Mouse (Mus musculus) 416B (cell line): ENCODE measurements around the gene Crybg3.

Experiments used
- DNase-seq: peaks from one replicate; pipeline ENCODE4 v3.0.0; 2011; ENCODE audit warnings: low read depth

Gene Crybg3

GRCm38 (mm10) chr16:59579237-59579636 is 21.5 kb downstream of the Crybg3 start:
- DNase-seq = peak; percentile 26

GRCm38 (mm10) chr16:59573961-59574360 is 26.8 kb downstream of the Crybg3 start:
- no peak for DNase-seq

DNA sequence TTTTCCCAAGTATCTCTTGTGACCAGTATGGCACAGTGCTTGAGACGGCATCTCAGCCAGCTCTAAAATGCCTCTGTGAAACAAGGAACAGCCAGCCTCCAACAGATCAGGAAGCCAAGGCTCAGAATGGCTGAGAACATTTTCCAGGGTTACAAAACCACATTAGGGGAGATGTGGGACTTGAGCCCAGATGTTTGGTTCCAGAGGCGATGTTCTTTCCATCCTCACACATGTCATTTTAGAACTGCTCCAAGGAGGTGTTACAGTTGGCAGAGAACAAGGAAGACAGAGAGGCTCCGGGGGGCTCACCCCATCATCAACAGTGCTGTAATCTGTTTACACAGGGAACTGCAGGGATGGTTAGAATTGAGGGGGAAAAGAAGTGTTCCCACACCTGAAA is 28.1 kb downstream of the Crybg3 start:
- no peak for DNase-seq

GRCm38 (mm10) chr16:59570807-59571206 is 30.0 kb downstream of the Crybg3 start:
- no peak for DNase-seq

- DNase-seq = no peak
Observed at GRCm38 (mm10) chr16:59569837-59570236, 30.9 kb downstream of the Crybg3 start.

- DNase-seq = no peak
Observed at GRCm38 (mm10) chr16:59567721-59568381, 32.9 kb downstream of the Crybg3 start.

GRCm38 (mm10) chr16:59566437-59566836 is 34.3 kb downstream of the Crybg3 start:
- DNase-seq = no peak

DNA sequence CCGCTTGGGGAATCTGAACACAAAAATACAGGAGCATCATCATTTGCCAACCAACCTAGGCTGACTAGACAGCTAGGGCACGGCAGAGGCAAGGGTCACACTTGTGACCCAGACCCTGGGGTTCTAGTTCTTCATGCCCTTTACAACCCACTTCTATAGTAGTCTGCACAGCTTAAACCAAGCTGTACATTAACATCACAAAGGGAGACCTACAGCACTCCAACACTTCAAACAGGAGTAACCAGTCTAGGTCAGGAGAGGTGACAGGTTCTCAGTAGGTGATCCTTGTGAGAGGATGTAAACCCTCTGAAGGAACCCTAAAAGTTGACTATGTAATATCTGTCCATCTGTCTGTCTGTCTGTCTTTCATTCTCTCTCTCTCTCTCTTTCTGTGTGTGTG is 35.1 kb downstream of the Crybg3 start:
- no peak for DNase-seq

- DNase-seq = no peak
Observed at GRCm38 (mm10) chr16:59564025-59564424, 36.8 kb downstream of the Crybg3 start.

DNA sequence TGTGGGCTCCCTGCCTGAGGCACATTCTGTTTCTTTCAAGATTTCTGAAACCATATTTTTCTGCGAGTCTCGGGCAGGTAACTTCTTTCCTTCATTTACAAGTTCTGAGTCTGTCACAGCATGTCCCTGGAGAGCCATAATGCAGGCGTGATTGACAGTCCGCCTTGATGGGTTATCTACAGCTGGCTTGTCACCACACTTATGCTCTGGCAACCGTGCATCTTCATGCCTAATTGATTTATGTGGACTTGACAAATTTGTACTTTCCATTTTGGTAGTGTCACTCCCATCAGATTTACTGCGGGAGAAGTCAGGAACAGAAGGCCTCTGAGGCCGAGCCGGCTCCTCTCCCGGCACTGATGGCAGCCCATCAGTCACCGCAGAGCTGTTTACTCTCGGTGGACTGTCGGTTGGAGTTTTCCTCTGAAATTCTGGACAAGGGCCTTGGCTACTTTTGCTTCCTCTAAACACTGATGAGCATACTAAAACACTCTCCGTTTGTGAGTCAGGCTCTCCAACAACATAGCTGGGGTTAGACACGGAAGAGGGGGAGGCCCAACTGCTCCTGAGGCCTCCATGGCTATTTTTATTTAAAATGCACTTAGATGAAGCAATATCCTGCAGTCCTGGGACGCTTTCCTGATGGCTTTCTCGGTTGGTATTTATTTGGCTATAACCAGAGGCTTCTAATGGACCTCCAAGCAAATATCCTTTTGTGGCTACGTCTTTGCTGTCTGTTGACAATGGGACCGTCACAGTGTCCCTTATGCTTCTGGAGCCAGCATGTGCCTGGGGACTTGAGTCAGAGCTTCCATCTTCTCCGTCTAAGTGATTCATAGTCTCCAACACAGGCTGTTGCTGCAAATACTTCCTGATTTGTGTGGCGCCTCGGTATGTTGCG is 41.2 kb downstream of the Crybg3 start:
- DNase-seq = peak; percentile 39

DNA sequence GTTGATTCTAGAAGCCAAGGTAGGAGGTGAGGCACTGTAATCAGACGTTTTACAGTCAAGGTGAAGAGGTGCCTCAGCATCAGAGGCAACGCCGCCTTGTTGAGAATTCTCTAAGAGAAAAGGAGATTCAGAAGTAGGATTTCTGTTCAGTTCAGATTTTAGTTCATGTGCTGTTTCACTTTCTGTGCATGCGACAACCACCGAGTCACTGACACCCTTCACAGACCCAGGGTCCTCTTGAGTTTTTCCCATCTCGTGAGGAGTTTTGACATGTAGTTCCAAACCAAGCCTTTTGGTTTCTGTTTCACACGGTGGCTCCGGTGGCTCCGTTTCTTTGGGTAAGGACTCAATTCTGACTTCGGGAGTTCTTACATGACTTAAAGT is 41.9 kb downstream of the Crybg3 start:
- no peak for DNase-seq

DNA sequence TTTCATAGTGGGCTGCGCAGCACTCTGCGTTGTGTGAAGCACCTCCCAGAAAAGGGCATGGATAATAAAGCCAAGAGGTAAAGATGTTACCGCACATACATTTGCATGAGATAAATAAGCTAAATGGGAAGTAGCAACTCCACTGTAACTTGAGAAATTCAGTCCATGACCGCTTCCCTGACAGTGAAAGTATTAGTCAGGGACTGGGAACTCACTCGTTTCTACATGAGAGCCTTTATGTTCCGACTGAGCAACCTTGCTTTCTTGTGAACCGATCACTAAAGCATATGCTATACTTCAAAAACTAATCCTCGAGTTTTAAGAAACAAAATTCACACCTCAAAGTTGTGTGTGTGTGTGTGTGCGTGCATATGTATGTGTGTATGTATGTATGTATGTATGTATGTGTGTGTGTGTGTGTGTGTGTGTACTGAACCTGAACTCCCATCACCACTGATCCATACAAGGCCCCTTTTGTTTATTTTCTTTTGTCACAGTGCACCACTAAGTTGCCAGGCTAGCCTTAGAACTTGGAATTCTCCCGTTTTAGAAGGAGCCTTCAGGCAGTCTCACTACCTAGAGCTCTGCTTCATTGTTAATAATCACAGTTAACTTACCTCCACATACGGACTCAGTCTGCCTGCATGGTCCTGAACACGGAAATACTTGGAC is 47.2 kb downstream of the Crybg3 start:
- DNase-seq = no peak

DNA sequence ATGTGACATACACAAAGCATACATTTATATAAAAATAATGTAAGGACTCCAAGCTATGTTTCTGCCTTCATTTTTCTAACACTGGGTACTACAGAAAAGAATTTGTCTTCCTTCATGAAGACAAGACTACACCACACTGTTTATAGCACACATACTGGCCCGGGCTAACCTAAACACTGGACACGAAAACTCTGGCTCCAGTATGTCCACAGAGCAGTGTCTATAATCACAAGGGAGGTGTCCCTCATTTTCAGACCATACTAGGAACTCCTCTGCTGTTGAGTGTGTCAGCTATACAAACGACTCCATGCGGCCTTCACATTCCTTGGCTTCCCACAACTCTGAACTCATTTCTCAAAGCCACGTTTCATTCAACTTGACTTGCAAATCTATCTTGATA is 49.3 kb downstream of the Crybg3 start:
- DNase-seq = no peak

DNA sequence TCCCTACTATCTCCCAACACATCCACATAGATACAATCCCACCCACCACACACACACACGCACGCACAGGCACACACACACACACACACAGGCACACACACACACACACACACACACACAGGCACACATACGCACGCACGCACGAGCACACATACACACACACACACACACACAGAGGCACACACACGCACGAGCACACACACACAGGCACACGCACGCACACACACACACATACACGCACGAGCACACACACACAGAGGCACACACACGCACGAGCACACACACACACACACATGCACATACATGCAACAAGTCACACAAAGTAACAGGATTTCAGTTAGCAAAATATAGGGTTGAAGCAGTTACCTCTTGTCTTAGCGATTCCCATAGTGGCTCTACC is 51.1 kb downstream of the Crybg3 start:
- DNase-seq = no peak

- DNase-seq = no peak
Observed at GRCm38 (mm10) chr16:59548582-59548947, 52.2 kb downstream of the Crybg3 start.

DNA sequence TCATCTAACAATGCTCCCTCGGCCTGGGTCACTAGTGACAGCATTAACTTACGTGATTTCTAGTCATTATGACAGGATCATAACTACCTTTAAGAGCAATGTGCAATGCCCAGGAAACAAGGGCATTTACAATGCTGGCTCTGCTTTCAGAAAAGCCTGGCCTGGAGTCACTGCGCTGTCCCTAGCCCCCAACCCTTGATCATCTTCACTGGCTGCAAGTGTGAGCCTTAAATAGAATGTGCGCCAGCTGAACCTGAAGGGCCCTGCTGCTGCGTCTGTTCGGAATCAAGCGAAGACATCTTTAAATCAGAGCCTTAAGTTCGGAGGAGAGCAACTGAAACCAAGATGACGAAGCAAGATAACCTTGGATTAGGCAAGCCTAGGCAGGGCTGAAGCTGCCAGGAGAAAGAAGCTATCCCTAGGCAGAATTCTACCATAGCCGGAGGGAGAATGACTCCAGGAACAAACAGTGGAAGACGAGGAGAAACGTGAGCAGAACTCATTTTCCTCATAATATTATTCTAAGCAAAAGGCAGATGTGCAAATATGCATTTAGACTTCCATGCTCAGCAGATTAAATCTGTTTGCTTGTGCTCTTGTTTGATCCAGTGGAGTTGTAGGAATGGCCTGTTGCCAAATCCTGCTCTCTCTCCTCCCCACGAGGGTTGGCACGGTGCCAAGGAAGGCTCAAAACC is 52.7 kb downstream of the Crybg3 start:
- no peak for DNase-seq

DNA sequence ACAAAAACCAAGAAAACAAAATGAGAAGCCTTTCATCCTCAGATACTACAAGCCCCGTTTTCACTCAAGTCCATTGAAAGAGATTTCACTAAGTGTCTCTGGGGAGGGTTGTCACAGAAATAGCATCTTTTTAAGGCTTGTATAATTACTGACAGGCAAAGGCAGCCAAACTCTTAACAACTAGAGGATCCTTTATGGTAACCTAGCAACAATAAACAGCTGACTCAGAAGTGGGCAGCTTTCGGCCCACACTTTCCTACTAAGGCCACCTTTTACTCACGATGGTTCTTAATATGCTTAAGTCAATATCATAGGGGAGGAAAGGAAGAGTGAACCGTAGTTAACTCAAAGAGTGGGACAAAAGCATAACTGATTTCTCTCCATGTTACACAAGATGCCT is 53.3 kb downstream of the Crybg3 start:
- DNase-seq = no peak

DNA sequence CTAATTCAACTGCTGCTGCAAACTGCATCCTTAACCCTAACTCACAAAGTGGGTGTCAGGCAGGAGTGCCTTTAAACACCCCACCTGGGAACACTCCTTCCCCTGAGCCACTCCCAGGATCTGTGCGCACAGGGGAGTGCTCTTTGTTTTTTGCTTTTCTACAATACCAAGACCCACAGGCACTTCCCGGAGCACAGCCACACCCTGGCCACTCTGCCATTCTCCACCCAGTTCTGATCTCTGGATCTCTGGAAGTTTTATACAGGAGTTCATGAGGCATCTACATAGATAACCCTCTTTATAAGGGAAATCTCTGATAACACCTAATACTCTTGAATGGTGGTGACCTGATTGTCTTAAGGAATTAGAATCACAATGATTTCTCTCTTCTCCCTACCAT is 55.4 kb downstream of the Crybg3 start:
- DNase-seq = no peak

- DNase-seq = no peak
Observed at GRCm38 (mm10) chr16:59541382-59541781, 59.4 kb downstream of the Crybg3 start.

DNA sequence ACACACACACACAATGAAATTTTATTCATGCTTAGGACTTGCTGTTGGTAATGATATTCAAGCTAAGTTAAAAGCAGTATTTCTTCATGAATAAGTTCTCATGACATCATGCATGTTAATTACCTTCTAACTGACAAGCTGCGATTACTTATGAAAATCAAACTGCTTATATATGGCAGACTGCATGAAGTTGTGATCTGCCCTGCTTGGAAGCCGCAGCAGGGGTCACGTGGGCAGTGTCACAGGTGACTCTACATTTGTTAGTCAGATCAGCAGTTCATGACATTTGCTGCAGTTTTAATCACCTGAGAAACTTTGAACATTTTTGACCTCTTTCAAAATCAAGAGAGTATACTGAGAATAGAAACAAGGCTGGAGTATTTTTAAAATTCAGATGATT is 59.8 kb downstream of the Crybg3 start:
- no peak for DNase-seq

DNA sequence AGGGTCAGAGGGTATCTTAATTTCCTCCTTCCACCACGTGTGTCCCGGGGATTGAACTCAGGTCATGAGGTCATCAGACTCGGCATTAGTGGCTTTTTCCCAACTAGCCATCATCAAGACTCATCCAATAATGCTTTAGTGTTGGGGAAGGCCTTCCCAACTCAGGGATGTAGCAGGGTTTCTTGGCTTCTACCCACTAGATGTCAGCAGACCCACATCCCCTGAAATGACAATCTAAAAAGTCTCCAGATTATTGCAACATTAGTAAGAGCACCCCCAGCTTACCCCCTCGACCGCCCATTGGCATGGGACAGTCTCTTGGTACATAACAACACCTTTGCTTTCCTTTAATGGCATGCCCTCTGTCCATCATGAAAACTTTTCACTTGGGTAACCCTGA is 65.1 kb downstream of the Crybg3 start:
- DNase-seq = no peak

DNA sequence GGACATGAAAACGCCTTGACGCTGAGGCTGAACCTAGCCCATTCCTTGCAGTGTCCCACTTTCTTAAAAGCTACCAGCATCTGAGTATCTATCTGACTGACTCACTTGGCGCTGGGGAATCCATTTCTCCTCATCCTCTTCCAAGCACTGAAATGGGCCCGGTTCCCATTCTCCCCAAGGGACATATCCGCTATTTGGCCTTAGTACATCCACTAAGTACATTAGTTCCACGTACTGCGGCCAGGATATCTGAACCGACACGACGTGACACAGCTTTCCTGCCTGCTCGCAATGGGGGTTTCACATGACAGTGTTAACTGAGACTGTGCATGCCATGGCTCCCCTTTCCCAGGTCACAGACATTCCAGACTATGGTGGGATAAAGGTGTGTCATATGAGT is 66.4 kb downstream of the Crybg3 start:
- no peak for DNase-seq
